Mouse (Mus musculus) layer of hippocampus, adult 9-10 months (tissue): ENCODE measurements at regions not wholly inside any gene's neighbourhood (a gene's known extent, or its start where the extent isn't known, plus 50 kb on each side); places are given as distances from the start of the nearest gene placed in this dataset.

Experiments used
- DNase-seq: peaks from one replicate; pipeline ENCODE4 v3.0.0; 2022; ENCODE audit warnings: low spot score

DNA sequence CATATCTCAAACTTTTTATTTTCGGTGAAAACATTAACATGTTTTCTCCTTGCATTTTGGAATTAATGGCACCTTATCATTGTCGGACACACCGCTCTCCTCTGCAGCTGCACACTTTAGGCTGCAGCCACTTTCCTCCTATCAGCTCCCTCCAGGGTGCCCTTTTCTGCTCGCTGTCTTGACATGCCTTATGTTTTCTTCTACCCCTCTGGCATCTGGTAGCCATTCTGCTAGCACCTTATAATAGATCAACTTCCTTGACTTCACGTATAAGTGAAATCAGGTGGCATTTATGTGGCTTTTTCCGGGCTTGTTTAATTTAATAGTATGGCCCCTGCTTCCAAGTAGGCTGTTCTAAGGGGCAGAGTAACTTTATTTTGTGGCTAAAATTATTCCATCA lies 747.8 kb downstream of the Slitrk6 start:
- DNase-seq, result no peak

DNA sequence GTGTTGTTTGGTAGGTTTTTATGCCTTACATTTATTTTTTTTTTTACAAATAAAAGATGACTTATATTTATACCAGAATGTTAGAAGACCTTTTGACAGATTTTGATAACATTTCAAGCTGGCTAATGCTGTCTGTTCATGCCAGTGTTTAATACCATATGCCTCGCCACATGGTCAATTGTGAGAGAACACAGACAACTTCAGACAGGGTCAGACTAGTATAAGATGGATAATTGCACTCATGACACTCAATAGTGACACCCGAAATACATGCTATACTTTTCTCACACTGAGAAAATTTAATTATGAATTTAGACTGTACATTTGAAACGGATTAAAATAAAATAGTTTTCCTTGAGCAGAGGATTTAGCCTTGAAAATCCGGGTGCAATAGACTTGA lies 769.9 kb downstream of the Slitrk6 start:
- DNase-seq, result peak; percentile 15

DNA sequence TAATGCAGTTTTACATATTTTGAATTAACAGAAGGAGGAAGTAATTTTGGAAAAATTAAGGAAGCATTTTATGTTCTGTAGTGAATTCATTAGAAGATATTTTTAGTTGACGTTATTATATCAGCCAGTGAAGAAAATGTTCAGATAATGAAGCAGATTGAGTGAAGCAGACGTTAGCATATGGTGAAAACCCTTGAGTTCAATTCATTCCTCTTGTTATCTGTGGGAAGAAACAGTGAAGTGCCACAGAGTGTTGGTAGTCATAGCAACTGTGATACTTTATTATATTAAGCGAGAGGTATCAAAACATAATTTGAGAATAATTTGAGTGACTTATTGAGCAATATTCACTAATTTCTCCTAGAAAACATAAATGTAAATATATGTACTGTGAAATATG lies 796.9 kb downstream of the Slitrk6 start:
- peak; percentile 6 for DNase-seq

- DNase-seq, result no peak
These were observed 813.0 kb downstream of the Slitrk6 start for GRCm38 (mm10) chr14:109941944-109942343.

DNA sequence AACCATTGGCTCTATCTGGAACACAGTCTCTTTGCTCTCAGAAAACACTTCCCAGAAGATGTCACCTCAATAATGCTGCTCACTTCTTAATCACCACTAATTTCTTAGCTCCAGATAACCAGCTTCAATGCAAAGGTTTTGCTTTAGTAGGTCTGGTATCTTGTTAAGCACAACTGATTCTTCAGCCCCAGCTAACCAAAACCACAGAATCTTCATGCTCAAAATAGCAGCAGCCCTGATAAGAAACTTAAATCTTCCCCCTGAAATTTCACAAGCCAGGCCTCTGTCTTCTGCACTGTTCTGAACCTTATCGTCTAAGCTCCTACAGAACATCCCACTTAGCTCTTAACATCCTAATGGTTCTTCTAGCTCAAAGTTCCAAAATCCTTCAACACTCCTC lies 813.8 kb downstream of the Slitrk6 start:
- no peak for DNase-seq

DNA sequence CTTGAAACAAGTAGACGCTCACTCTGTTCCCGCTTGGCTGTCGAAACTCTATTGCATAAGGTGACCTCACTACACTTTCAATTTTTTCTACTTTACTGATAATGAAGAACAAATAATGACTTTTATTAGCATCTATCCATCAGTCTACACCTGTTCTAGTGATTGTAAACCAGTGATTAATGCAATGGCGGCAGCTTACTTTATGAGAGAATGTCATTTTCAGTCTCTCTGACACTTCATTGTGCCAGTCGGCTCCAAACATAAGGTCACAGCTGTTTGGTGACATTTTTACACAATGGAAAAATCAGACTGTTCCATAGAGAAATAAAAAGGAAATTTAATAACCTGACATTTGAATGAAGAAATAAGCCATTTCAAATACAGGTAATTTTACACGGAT lies 817.5 kb downstream of the Slitrk6 start:
- DNase-seq, result no peak

GRCm38 (mm10) chr14:109928977-109929376 lies 826.0 kb downstream of the Slitrk6 start:
- no peak for DNase-seq

GRCm38 (mm10) chr14:109891896-109892165 lies 863.1 kb downstream of the Slitrk6 start:
- no peak for DNase-seq

DNA sequence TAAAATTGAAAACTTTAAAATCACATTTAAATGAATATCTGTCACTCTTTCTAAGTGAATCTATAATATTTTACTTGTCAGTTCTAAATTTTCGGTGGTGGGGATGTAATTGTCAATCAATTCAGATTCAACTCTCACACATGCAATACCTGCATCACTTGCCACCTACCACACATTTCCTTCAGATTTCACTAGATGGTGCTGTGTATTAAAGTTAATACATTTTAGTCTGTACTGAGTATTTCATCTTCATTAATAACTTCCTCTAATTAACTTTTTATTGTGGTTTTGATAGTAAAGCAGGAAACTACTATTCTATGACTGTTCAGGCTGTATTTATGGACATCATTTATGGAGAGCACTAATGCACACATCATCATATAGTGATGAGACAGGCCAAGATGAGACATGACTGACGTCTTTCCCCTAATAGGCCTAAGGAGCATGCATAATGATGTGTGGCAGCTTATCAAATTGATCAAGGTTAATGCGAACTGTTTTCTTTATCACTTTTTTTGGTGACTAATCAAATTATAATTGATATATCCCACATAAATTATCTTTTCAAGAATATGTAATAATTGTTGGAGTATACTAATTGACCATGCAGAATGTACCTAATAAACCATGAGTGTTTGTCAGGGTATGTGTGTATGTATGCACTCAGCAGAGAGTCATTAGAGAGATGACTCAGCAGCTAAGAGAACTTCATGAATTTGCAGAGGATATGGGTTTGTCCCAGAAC lies 863.6 kb downstream of the Slitrk6 start:
- DNase-seq, result peak; percentile 29

- DNase-seq, result no peak
These were observed 877.8 kb downstream of the Slitrk6 start for GRCm38 (mm10) chr14:109876950-109877663.

DNA sequence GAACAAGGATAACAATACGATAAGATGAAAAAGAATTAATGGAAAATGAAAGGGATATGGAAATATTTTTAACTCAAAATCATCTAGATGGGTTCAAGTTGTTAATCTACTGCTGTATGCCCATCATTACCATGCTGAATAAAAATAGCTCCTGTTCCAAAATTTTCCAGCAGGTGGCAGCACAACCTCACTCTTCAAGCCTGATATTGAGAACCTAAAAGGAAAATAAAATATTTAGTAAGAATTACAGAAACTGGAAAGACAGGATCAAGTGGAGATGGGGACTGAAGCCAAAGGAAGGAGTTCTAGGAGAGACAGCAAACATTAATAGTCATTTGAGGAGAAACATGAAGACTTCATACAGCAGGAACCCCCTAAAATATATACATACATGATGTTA lies 880.7 kb downstream of the Slitrk6 start:
- peak; percentile 68 for DNase-seq

DNA sequence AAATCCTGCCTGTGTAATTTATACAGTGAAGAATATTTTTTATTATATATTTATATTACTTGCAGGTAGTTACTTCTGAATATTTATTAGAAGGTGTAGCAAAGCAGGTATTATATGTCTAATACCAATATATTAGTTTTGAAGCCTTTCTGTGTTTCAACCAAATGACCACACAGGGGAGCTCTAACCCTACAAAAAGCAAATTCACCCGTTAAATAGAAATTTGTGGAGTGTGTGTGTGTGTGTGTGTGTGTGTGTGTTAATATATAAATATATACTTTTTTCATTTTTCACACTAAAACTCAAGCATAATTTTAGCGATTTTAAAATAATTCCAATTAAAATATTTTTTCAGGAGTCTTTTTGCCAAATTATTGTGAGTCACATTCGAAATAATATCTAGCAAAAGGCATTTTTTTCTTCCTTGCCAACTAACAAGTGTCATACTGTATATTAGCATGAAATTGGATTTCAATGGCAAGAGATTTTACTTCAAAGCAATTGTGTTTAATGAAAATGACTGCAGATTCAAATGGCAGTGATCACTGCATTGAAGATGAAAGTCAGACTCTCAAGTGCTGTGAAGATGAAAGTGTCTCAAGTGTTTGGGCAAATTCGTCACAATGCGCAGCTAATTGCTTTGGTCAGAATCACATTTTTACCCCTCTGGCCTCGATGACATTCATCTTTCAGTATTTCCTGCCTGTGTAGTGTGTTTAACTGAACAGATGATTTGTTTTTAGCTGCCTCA lies 914.4 kb downstream of the Slitrk6 start:
- no peak for DNase-seq

GRCm38 (mm10) chr14:109802522-109803126 lies 888.7 kb upstream of the Slitrk1 start:
- no peak for DNase-seq

- DNase-seq, result no peak
These were observed 858.3 kb upstream of the Slitrk1 start for GRCm38 (mm10) chr14:109772246-109772645.

DNA sequence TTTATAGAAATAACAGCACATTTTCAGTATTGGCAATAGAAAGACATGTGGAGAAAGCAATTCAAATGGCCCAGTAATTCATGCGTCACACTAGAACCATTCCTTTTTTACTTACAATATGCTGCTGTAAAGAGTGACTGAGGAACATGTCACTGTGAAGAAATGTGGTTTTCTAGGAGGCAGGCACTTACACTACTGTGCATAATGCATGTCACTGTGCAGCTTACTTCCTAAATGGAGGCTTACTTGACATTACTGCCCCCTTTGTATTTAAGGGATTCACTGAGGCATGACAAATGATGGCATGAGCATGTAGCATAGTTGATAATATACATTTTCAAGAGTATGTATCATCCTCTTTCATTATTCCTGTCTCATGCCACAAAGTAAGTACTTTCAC lies 846.9 kb upstream of the Slitrk1 start:
- DNase-seq, result no peak
